Mouse (Mus musculus): ENCODE data around the gene Srsf4. TPM values are rescaled to one million over a fixed set of nuclear protein-coding genes. Genes with fewer than 3 reads are reported as not detected.

Gene Srsf4
- 33.3 TPM for polyA plus RNA-seq (2017; shearing (Covaris generic))

DNA sequence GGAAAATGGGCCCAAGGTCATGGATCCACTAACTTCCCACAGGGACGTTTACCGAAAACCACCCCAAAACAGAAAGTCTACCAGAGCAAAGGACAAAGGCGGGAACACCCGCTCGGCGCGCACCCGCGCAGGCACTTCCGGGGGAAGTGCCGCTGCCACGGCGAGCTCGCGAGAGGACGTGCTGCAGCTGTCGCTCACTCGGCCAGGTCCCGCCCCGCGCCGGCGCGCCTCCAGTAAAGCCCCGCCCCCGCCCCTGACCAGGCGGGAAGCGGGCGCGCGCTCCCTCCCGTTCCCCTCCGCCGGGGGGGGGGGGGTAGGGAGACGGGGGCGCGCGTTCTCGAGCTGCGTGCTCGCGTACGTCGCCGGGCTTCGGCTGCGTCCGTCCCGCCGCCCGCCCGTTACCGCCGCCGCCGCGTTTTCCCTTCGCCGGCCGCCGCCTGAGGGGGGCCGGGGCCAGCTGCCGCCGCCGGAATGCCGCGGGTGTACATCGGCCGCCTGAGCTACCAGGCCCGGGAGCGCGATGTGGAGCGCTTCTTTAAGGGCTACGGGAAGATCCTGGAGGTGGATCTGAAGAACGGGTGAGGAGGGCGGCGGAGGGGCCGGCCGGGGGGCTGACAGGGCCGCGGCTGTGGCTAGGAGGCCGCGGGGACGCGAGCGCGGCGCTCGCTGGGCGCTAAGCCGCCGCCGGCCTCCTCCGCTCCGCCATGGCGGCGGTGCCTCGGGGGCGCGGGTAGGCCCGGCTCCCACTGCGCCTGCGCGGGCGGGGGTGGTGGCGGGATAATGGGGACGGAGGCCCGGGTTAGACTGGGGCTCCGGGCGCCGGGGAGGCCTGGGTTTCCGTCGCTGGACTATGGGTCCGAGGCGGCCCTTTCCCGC, at the start of gene Srsf4:
Gene Srsf4 (plus strand): TSS at position 325 of the 876 bp plus-strand sequence.

DNA sequence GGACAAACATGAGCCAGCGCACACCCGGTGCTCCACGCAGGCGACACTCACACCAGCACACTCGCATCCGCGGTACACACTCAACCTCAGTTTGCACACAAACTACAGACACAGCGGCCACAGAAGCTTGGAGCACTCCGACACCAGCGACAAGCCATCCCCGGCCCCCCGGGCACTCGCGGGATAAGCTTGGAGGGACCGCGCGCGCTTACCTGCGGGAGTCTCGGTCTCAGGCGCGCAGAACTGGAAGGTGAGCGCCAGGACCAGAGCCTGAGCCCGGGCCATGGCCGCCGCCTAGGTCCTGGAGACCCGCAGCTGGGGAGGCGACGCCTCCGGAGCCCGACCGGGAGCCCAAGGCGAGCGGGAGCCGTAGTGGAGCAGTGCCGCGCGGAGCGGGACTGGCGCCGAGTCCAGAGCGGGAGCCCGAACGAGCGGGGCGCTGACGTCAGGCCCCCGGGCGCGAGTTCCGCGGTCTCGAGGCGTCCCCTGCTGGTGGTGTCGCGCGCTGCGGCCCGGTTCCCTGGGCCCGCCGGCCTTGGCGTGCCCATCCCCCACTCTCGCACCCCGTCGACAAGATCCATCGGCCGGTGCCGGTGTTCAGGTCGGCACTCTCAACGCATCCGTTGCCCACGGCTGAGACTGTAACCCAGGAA, 35.4 kb upstream of the Srsf4 start, which contains the start of gene Ptpru:
Gene Ptpru (minus strand): TSS at position 417 of the 653 bp plus-strand sequence.

DNA sequence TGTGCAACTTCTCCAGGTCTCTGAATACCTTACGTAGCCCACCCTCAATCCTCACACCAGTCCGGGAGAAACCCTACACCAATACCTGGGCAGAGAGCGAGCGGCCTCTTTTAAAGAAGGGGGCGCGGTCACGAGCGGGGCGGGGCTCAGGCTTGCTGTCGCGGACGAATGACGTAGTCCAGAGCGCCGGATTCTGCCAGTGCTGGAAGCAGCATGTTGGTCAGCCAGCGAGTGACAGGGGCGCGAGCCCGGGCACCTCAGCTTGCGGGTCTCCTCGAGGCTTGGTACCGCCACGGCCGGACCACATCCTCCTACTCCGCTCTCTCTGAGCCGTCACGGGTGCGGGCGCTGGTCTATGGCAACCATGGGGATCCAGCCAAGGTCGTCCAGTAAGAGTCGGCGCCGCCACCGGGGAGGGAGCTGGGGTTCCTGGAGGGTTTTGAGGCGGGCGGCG, 30.1 kb upstream of the Srsf4 start, which contains the start of gene Mecr:
Gene Mecr (plus strand): TSS at position 181 of the 454 bp plus-strand sequence.

DNA sequence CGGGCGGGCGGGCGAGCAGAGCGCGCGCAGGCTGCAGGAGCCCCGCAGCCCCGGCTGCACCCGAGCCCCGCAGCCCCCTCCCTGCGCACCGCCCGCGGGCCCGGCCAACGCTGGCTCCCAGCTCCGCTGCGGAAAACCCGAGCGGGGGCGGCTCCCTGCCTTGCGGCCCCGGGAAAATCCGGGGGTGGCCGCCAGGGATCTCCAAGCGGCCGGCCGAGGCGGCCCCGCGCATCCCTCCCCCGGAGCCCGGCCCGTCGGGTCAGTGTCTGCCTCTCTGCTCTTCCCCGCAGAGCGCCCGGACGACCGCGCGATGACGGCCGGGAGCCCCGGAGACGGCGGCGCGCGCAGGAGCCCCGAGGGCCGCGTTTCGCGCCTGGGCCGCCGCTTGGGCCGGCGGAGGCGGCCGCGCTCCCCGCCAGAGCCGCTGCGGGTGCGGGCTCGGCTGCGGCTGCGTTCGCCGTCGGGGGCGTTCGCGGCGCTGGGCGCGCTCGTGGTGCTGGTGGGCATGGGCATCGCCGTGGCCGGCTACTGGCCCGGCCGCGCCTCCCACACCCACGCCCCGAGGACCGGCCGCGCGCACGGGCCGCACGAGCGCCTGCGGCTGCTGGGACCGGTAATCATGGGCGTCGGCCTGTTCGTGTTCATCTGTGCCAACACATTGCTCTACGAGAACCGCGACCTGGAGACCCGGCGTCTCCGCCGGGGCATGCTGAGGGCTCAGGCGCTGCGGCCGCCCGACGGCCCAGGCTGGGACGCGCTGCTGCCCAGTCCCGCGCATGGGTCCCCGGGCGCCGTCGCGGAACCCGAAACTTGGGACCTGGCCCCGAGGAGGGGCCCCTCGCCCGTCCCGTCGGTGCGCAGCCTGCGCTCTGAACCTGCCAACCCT, 48.3 kb downstream of the Srsf4 start, which contains the start of gene Tmem200b:
Gene Tmem200b (plus strand): TSS at position 311 of the 886 bp plus-strand sequence.

Other genes with a start within 250 kb of the Srsf4 start
- not detected for gene Ptpru, start 35.3 kb upstream of the Srsf4 start, polyA plus RNA-seq (2017; shearing (Covaris generic))
- 32.3 TPM for gene Mecr, start 30.1 kb upstream of the Srsf4 start, polyA plus RNA-seq (2017; shearing (Covaris generic))
- gene Tmem200b, start 48.2 kb downstream of the Srsf4 start, polyA plus RNA-seq (2017; shearing (Covaris generic)) = not detected
- not detected for gene Gm10300, start 201.1 kb downstream of the Srsf4 start, polyA plus RNA-seq (2017; shearing (Covaris generic))
- gene Epb41, start 201.7 kb downstream of the Srsf4 start, polyA plus RNA-seq (2017; shearing (Covaris generic)) = 94.9 TPM

Measured in inflammation-experienced regulatory T-cells, adult 16 weeks (primary cell).